Mouse (Mus musculus): ENCODE data around the gene Ppp1r14a. TPM values are rescaled to one million over a fixed set of nuclear protein-coding genes. Genes with fewer than 3 reads are reported as not detected.
A peak's percentile ranks its signal among the peaks of the same experiment; 100 is the strongest.

Gene Ppp1r14a
- total and polyA plus RNA-seq, 3 experiments: 3.8 to 7.1 TPM; not detected in 1

DNA sequence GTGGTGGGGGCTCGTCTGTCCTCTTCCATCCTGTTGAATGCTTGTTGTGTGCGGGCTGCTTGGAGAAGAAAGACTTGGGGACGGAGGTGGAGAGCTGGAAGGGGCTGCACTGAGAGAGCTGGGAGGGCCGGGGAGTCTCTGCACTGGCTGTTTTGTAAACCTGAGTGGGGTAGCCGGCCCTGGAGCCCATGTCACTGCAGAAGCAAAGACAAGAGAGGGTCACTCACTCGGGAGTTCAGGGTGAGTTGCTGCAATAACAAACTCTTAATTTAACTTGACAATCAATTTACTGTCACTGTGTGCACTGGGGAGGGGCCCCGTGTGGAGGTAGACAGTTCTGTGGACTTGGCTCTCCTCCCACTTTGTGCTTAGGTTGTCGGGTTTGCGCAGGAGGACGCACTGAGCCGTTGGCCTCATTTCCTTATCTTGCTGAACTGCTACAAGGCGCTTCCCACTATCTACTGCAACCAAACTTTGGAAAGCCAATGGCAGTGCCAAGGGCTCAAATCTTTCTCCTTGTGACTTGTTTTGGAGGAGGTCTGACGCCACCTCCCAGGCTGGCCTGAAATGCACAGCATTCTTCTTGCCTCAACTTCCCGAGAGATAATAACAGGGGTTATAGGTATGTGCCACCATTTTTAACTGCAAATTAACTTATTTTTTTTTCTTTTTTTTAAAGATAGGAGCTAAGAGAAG lies 50.0 kb downstream of the Ppp1r14a start (continued):
- TF ChIP-seq POLR2AphosphoS5 (IDR thresholded peaks at IDR 0.05; ENCODE audit: borderline replicate concordance, low read depth, low read length): no peak
- TF ChIP-seq E2F4 (IDR thresholded peaks at IDR 0.05; ENCODE audit: borderline replicate concordance, low read depth, low read length): no peak
- TF ChIP-seq MYB (IDR thresholded peaks at IDR 0.05; ENCODE audit: low read depth, low read length): peak; percentile 97
- TF ChIP-seq KAT2A (conservative IDR thresholded peaks at IDR 0.05; ENCODE audit: low read depth, low read length): peak; percentile 52
- TF ChIP-seq USF2 (IDR thresholded peaks at IDR 0.05; ENCODE audit: borderline replicate concordance in 1 of 2, insufficient read depth in 1 of 2, low read depth in 1 of 2, low read length in 2 of 2): no peak
- no peak for TF ChIP-seq CHD2 (IDR thresholded peaks at IDR 0.05; ENCODE audit: low read length)
- no peak for TF ChIP-seq CTCF (IDR thresholded peaks at IDR 0.05 in 2 of 3, conservative IDR thresholded peaks at IDR 0.05 in 1 of 3; ENCODE audit: control insufficient read depth in 1 of 3, insufficient read depth in 1 of 3, low read depth in 2 of 3, low read length in 3 of 3, poor library complexity in 1 of 3, severe bottlenecking in 1 of 3)
- TF ChIP-seq MAZ (IDR thresholded peaks at IDR 0.05; ENCODE audit: low read depth, low read length): peak; percentile 36; the same call in 1 of the 2 replicates
- TF ChIP-seq RAD21 (IDR thresholded peaks at IDR 0.05; ENCODE audit: low read depth, low read length): no peak
- peak; percentile 66 for TF ChIP-seq HCFC1 (IDR thresholded peaks at IDR 0.05; ENCODE audit: low read depth, low read length)
- no peak; the same call in none of the 2 replicates for TF ChIP-seq MAX (IDR thresholded peaks at IDR 0.05; ENCODE audit: low read length)
- TF ChIP-seq MAFK (IDR thresholded peaks at IDR 0.05; ENCODE audit: borderline replicate concordance, low read depth, low read length): no peak

DNA sequence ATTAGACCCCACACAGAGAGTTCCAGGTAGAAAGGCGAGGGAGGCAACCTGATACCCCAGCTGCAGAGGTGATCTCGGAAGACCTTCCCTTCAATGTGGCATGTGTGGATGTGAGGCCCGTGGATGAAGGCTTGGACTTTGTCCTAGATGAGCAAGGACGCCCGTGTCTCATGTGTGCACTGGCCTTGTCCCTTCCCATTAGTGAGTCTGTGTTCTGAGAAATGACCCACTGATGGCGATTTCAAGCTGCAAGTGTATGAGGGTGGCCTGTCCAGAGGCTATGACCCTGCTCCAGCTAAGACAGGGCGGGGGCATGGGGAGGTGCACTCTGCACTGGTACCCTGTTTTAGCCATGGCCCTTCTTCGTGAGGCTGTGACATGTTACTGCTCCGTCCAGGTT lies 51.1 kb downstream of the Ppp1r14a start:
- peak; percentile 21 for DNase-seq (ENCODE audit: low read depth, low spot score)
- Histone ChIP-seq H3K79me2 (ENCODE audit: control insufficient read depth, insufficient read depth, low read length, poor library complexity) (peaks cover 33% of the 10 kb centered on the region), H3K27me3 (ENCODE audit: control insufficient read depth in 1 of 2, insufficient read depth in 2 of 2, low read length in 2 of 2) (no peaks in the 10 kb centered on the region), H3K9ac (ENCODE audit: control insufficient read depth, low read depth, low read length, poor library complexity, severe bottlenecking) (peak overlapping the region; percentile 83), H3K9me3 (replicated peaks; ENCODE audit: insufficient read depth, low read length) (no peaks in the 10 kb centered on the region), H3K4me1 (ENCODE audit: control insufficient read depth in 1 of 2, insufficient read depth in 2 of 2, low read length in 2 of 2) (peaks cover 24 to 53% of the 10 kb centered on the region in 2 experiments), H3K4me3 (ENCODE audit: control insufficient read depth in 1 of 2, insufficient read depth in 1 of 2, low read depth in 2 of 2, low read length in 2 of 2) (peak overlapping the region; percentile 15 to 57; a peak in 1 of 4 replicates), H3K27ac (ENCODE audit: control insufficient read depth, low read depth, low read length) (peak overlapping the region; percentile 99), H3K36me3 (ENCODE audit: control insufficient read depth in 1 of 2, insufficient read depth in 2 of 2, low read length in 2 of 2) (peaks cover 0 to 42% of the 10 kb centered on the region in 2 experiments; a peak in 3 of 4 replicates)
- TF ChIP-seq CHD2 (IDR thresholded peaks at IDR 0.05; ENCODE audit: low read length): no peak
- no peak for TF ChIP-seq GABPA (IDR thresholded peaks at IDR 0.05; ENCODE audit: low read depth, low read length)
- TF ChIP-seq POLR2AphosphoS5 (IDR thresholded peaks at IDR 0.05; ENCODE audit: borderline replicate concordance, low read depth, low read length): no peak
- TF ChIP-seq EP300 (IDR thresholded peaks at IDR 0.05; ENCODE audit: low read depth in 1 of 2, low read length in 2 of 2): no peak
- TF ChIP-seq RCOR1 (IDR thresholded peaks at IDR 0.05; ENCODE audit: low read depth, low read length): no peak
- TF ChIP-seq MXI1 (IDR thresholded peaks at IDR 0.05; ENCODE audit: low read depth, low read length): no peak
- TF ChIP-seq MAX (IDR thresholded peaks at IDR 0.05; ENCODE audit: low read length): no peak
- no peak for TF ChIP-seq HCFC1 (IDR thresholded peaks at IDR 0.05; ENCODE audit: low read depth, low read length)
- no peak for TF ChIP-seq ETS1 (IDR thresholded peaks at IDR 0.05; ENCODE audit: low read depth, low read length)
- no peak for TF ChIP-seq TCF12 (IDR thresholded peaks at IDR 0.05; ENCODE audit: low read depth, low read length)
- TF ChIP-seq MEF2A (IDR thresholded peaks at IDR 0.05; ENCODE audit: extremely low read depth, insufficient replicate concordance, low read depth, low read length, poor library complexity, severe bottlenecking): no peak
- no peak for TF ChIP-seq RAD21 (IDR thresholded peaks at IDR 0.05; ENCODE audit: low read depth, low read length)
- no peak for TF ChIP-seq POLR2A (IDR thresholded peaks at IDR 0.05; ENCODE audit: control insufficient read depth in 1 of 2, insufficient read depth in 1 of 2, low read depth in 1 of 2, low read length in 2 of 2, poor library complexity in 1 of 2)

Measured in MEL (cell line).